Mouse (Mus musculus): ENCODE measurements at regions not wholly inside any gene's neighbourhood (a gene's known extent, or its start where the extent isn't known, plus 50 kb on each side); places are given as distances from the start of the nearest gene placed in this dataset.

- in situ Hi-C loops (cut with MboI; ENCODE audit: low sequenced_read_pairs in 2 of 2, unreplicated experiment in 2 of 2), result no loop called here
Measured at GRCm38 (mm10) chr15:7578439-7578838, 180.2 kb upstream of the Egflam start.

GRCm38 (mm10) chr15:7587210-7587609 lies 189.0 kb upstream of the Egflam start:
- Histone ChIP-seq H3K36me3 (ENCODE audit: control insufficient read depth, insufficient read depth, low read length, poor library complexity, severe bottlenecking) (no peaks in the 10 kb centered on the region), H3K4me1 (ENCODE audit: control insufficient read depth in 2 of 2, insufficient read depth in 2 of 2, low read length in 2 of 2, poor library complexity in 1 of 2) (no peaks in the 10 kb centered on the region), H3K4me3 (ENCODE audit: insufficient read depth in 1 of 2, low read depth in 1 of 2, low read length in 2 of 2, poor library complexity in 1 of 2, severe bottlenecking in 1 of 2) (no peak overlapping the region), H3K9me3 (ENCODE audit: control insufficient read depth, insufficient read depth, low read depth, low read length) (no peaks in the 10 kb centered on the region), H3K9ac (ENCODE audit: insufficient read depth, low read depth, low read length, poor library complexity, severe bottlenecking) (no peak overlapping the region), H3K27ac (ENCODE audit: insufficient read depth, low read depth, low read length, poor library complexity, severe bottlenecking) (no peak overlapping the region)
- DNase-seq (ENCODE audit: low read depth, low spot score), result no peak
- TF ChIP-seq CHD2 (IDR thresholded peaks at IDR 0.05; ENCODE audit: low read depth, low read length), result no peak
- no peak for TF ChIP-seq ZNF384 (IDR thresholded peaks at IDR 0.05; ENCODE audit: low read depth, low read length)
- TF ChIP-seq HCFC1 (IDR thresholded peaks at IDR 0.05; ENCODE audit: borderline replicate concordance, insufficient read depth, low read length), result no peak
- TF ChIP-seq MAFK (IDR thresholded peaks at IDR 0.05; ENCODE audit: insufficient read depth, low read depth, low read length), result no peak
- no peak for TF ChIP-seq ZC3H11A (IDR thresholded peaks at IDR 0.05; ENCODE audit: borderline replicate concordance, low read depth, low read length)
- in situ Hi-C loops (cut with MboI; ENCODE audit: low sequenced_read_pairs in 2 of 2, unreplicated experiment in 2 of 2), result no loop called here

More at GRCm38 (mm10) chr15:7578439-7578838, 180.2 kb upstream of the Egflam start:
- DNase-seq (ENCODE audit: low read depth, low spot score), result no peak
- Histone ChIP-seq H3K9ac (ENCODE audit: insufficient read depth, low read depth, low read length, poor library complexity, severe bottlenecking) (no peak overlapping the region), H3K9me3 (ENCODE audit: control insufficient read depth, insufficient read depth, low read depth, low read length) (no peaks in the 10 kb centered on the region), H3K27ac (ENCODE audit: insufficient read depth, low read depth, low read length, poor library complexity, severe bottlenecking) (no peak overlapping the region; the same call in 1 of the 2 replicates), H3K36me3 (ENCODE audit: control insufficient read depth, insufficient read depth, low read length, poor library complexity, severe bottlenecking) (no peaks in the 10 kb centered on the region), H3K4me3 (ENCODE audit: insufficient read depth in 1 of 2, low read depth in 1 of 2, low read length in 2 of 2, poor library complexity in 1 of 2, severe bottlenecking in 1 of 2) (no peak overlapping the region), H3K4me1 (ENCODE audit: control insufficient read depth in 2 of 2, insufficient read depth in 2 of 2, low read length in 2 of 2, poor library complexity in 1 of 2) (no peaks in the 10 kb centered on the region)
- TF ChIP-seq ZC3H11A (IDR thresholded peaks at IDR 0.05; ENCODE audit: borderline replicate concordance, low read depth, low read length) (no peak), HCFC1 (IDR thresholded peaks at IDR 0.05; ENCODE audit: borderline replicate concordance, insufficient read depth, low read length) (no peak), MAFK (IDR thresholded peaks at IDR 0.05; ENCODE audit: insufficient read depth, low read depth, low read length) (no peak), ZNF384 (IDR thresholded peaks at IDR 0.05; ENCODE audit: low read depth, low read length) (no peak), CHD2 (IDR thresholded peaks at IDR 0.05; ENCODE audit: low read depth, low read length) (no peak)

- H3K4me3 ChIP-seq (ENCODE audit: insufficient read depth in 1 of 2, low read depth in 1 of 2, low read length in 2 of 2, poor library complexity in 1 of 2, severe bottlenecking in 1 of 2), result no peak overlapping the region
- in situ Hi-C loops (cut with MboI; ENCODE audit: low sequenced_read_pairs in 2 of 2, unreplicated experiment in 2 of 2), result no loop called here
Measured at GRCm38 (mm10) chr15:7591486-7591885, 193.3 kb upstream of the Egflam start.

GRCm38 (mm10) chr15:7597335-7597734 lies 199.1 kb upstream of the Egflam start:
- no peaks in the 10 kb centered on the region for H3K9me3 ChIP-seq (ENCODE audit: control insufficient read depth, insufficient read depth, low read depth, low read length)
- in situ Hi-C loops (cut with MboI; ENCODE audit: low sequenced_read_pairs in 2 of 2, unreplicated experiment in 2 of 2), result no loop called here
- no peak overlapping the region for H3K9ac ChIP-seq (ENCODE audit: insufficient read depth, low read depth, low read length, poor library complexity, severe bottlenecking)
- no peak overlapping the region for H3K27ac ChIP-seq (ENCODE audit: insufficient read depth, low read depth, low read length, poor library complexity, severe bottlenecking)
- H3K4me3 ChIP-seq (ENCODE audit: insufficient read depth in 1 of 2, low read depth in 1 of 2, low read length in 2 of 2, poor library complexity in 1 of 2, severe bottlenecking in 1 of 2), result no peak overlapping the region
- no peak for DNase-seq (ENCODE audit: low read depth, low spot score)
- TF ChIP-seq ZC3H11A (IDR thresholded peaks at IDR 0.05; ENCODE audit: borderline replicate concordance, low read depth, low read length) (no peak), HCFC1 (IDR thresholded peaks at IDR 0.05; ENCODE audit: borderline replicate concordance, insufficient read depth, low read length) (no peak), CHD2 (IDR thresholded peaks at IDR 0.05; ENCODE audit: low read depth, low read length) (no peak), ZNF384 (IDR thresholded peaks at IDR 0.05; ENCODE audit: low read depth, low read length) (no peak), MAFK (IDR thresholded peaks at IDR 0.05; ENCODE audit: insufficient read depth, low read depth, low read length) (no peak)
- no peaks in the 10 kb centered on the region for H3K36me3 ChIP-seq (ENCODE audit: control insufficient read depth, insufficient read depth, low read length, poor library complexity, severe bottlenecking)
- no peaks in the 10 kb centered on the region for H3K4me1 ChIP-seq (ENCODE audit: control insufficient read depth in 2 of 2, insufficient read depth in 2 of 2, low read length in 2 of 2, poor library complexity in 1 of 2)

More at GRCm38 (mm10) chr15:7591486-7591885, 193.3 kb upstream of the Egflam start:
- no peak for DNase-seq (ENCODE audit: low read depth, low spot score)
- no peaks in the 10 kb centered on the region for H3K9me3 ChIP-seq (ENCODE audit: control insufficient read depth, insufficient read depth, low read depth, low read length)
- no peaks in the 10 kb centered on the region for H3K36me3 ChIP-seq (ENCODE audit: control insufficient read depth, insufficient read depth, low read length, poor library complexity, severe bottlenecking)
- H3K4me1 ChIP-seq (ENCODE audit: control insufficient read depth in 2 of 2, insufficient read depth in 2 of 2, low read length in 2 of 2, poor library complexity in 1 of 2), result no peaks in the 10 kb centered on the region
- no peak overlapping the region for H3K9ac ChIP-seq (ENCODE audit: insufficient read depth, low read depth, low read length, poor library complexity, severe bottlenecking)
- TF ChIP-seq MAFK (IDR thresholded peaks at IDR 0.05; ENCODE audit: insufficient read depth, low read depth, low read length) (no peak), CHD2 (IDR thresholded peaks at IDR 0.05; ENCODE audit: low read depth, low read length) (no peak), ZC3H11A (IDR thresholded peaks at IDR 0.05; ENCODE audit: borderline replicate concordance, low read depth, low read length) (no peak), ZNF384 (IDR thresholded peaks at IDR 0.05; ENCODE audit: low read depth, low read length) (no peak), HCFC1 (IDR thresholded peaks at IDR 0.05; ENCODE audit: borderline replicate concordance, insufficient read depth, low read length) (no peak)
- H3K27ac ChIP-seq (ENCODE audit: insufficient read depth, low read depth, low read length, poor library complexity, severe bottlenecking), result no peak overlapping the region

- H3K36me3 ChIP-seq (ENCODE audit: control insufficient read depth, insufficient read depth, low read length, poor library complexity, severe bottlenecking), result no peaks in the 10 kb centered on the region
- H3K27ac ChIP-seq (ENCODE audit: insufficient read depth, low read depth, low read length, poor library complexity, severe bottlenecking), result no peak overlapping the region
- no peak overlapping the region for H3K4me3 ChIP-seq (ENCODE audit: insufficient read depth in 1 of 2, low read depth in 1 of 2, low read length in 2 of 2, poor library complexity in 1 of 2, severe bottlenecking in 1 of 2)
- no peak for DNase-seq (ENCODE audit: low read depth, low spot score)
- no peaks in the 10 kb centered on the region for H3K4me1 ChIP-seq (ENCODE audit: control insufficient read depth in 2 of 2, insufficient read depth in 2 of 2, low read length in 2 of 2, poor library complexity in 1 of 2)
- no peak for TF ChIP-seq ZC3H11A (IDR thresholded peaks at IDR 0.05; ENCODE audit: borderline replicate concordance, low read depth, low read length)
- no peak for TF ChIP-seq CHD2 (IDR thresholded peaks at IDR 0.05; ENCODE audit: low read depth, low read length)
- TF ChIP-seq ZNF384 (IDR thresholded peaks at IDR 0.05; ENCODE audit: low read depth, low read length), result no peak
- no peak for TF ChIP-seq HCFC1 (IDR thresholded peaks at IDR 0.05; ENCODE audit: borderline replicate concordance, insufficient read depth, low read length)
- TF ChIP-seq MAFK (IDR thresholded peaks at IDR 0.05; ENCODE audit: insufficient read depth, low read depth, low read length), result no peak
- in situ Hi-C loops (cut with MboI; ENCODE audit: low sequenced_read_pairs in 2 of 2, unreplicated experiment in 2 of 2), result no loop called here
- no peak overlapping the region for H3K9ac ChIP-seq (ENCODE audit: insufficient read depth, low read depth, low read length, poor library complexity, severe bottlenecking)
- no peaks in the 10 kb centered on the region for H3K9me3 ChIP-seq (ENCODE audit: control insufficient read depth, insufficient read depth, low read depth, low read length)
Measured at GRCm38 (mm10) chr15:7597805-7598204, 199.6 kb upstream of the Egflam start.

Measured in ES-E14 (cell line).